Mouse (Mus musculus): ENCODE data around the gene Psmd1.

DNA sequence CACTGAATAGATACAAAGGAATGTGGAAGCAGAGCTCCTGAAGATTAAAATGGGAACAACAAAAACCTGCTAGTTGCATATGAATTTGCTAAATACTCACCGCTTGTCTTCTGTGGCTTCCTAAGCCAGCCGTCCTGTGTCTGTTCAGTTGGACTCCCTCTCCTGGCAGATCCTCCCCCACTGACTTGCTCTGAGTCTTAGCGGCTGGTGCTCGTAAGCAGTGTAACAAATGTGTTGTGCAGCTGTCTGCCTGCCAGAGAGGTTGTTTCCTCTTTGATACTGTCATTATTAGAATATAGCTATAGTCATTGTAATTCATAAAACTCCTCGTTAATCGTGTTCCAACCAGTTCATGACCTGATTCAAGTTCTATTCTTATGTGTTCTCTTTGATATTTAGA, 47.6 kb downstream of the Psmd1 start, which contains the start of gene Htr2b:
- TF ChIP-seq CTCF (conservative IDR thresholded peaks at IDR 0.05; ENCODE audit: low read length) (no peak), POU5F1 (IDR thresholded peaks at IDR 0.05; ENCODE audit: borderline replicate concordance, low read length) (no peak)

Data from E14TG2a.4 (cell line).